Mouse (Mus musculus) right cerebral cortex, postnatal 4 days (tissue): ENCODE data around the gene Lrrc17.

Source experiments
- DNase-seq: peaks from one replicate; pipeline ENCODE4 v3.0.0-alpha.2; 2022

Gene Lrrc17

GRCm38 (mm10) chr5:21543409-21544201 is at the start of gene Lrrc17:
TSS of gene Lrrc17 (plus strand) at chr5:21543559.
- DNase-seq, result no peak

- no peak for DNase-seq
Observed at GRCm38 (mm10) chr5:21494781-21495180, 48.6 kb upstream of the Lrrc17 start.

- DNase-seq, result no peak
Observed at GRCm38 (mm10) chr5:21496321-21496720, 47.0 kb upstream of the Lrrc17 start.

- no peak for DNase-seq
Observed at GRCm38 (mm10) chr5:21496881-21497280, 46.5 kb upstream of the Lrrc17 start.

- DNase-seq, result no peak
Observed at GRCm38 (mm10) chr5:21498490-21498889, 44.9 kb upstream of the Lrrc17 start.

GRCm38 (mm10) chr5:21498925-21499324 is 44.4 kb upstream of the Lrrc17 start:
- no peak for DNase-seq

GRCm38 (mm10) chr5:21500133-21500532 is 43.2 kb upstream of the Lrrc17 start:
- no peak for DNase-seq

GRCm38 (mm10) chr5:21500941-21501340 is 42.4 kb upstream of the Lrrc17 start:
- no peak for DNase-seq

GRCm38 (mm10) chr5:21502936-21503610 is 40.3 kb upstream of the Lrrc17 start:
- DNase-seq, result no peak

GRCm38 (mm10) chr5:21505159-21505558 is 38.2 kb upstream of the Lrrc17 start:
- DNase-seq, result no peak

GRCm38 (mm10) chr5:21506887-21507286 is 36.5 kb upstream of the Lrrc17 start:
- DNase-seq, result no peak

- DNase-seq, result no peak
Observed at GRCm38 (mm10) chr5:21509801-21510200, 33.6 kb upstream of the Lrrc17 start.

GRCm38 (mm10) chr5:21513363-21513762 is 30.0 kb upstream of the Lrrc17 start:
- no peak for DNase-seq

- no peak for DNase-seq
Observed at GRCm38 (mm10) chr5:21517562-21517961, 25.8 kb upstream of the Lrrc17 start.

GRCm38 (mm10) chr5:21518207-21518606 is 25.2 kb upstream of the Lrrc17 start:
- no peak for DNase-seq

- DNase-seq, result no peak
Observed at GRCm38 (mm10) chr5:21519166-21519565, 24.2 kb upstream of the Lrrc17 start.

GRCm38 (mm10) chr5:21526835-21527485 is 16.4 kb upstream of the Lrrc17 start:
- DNase-seq, result no peak

- DNase-seq, result no peak
Observed at GRCm38 (mm10) chr5:21527488-21527911, 15.9 kb upstream of the Lrrc17 start.

- DNase-seq, result no peak
Observed at GRCm38 (mm10) chr5:21528068-21528842, 15.1 kb upstream of the Lrrc17 start.

- no peak for DNase-seq
Observed at GRCm38 (mm10) chr5:21529110-21529720, 14.1 kb upstream of the Lrrc17 start.

GRCm38 (mm10) chr5:21532126-21532525 is 11.2 kb upstream of the Lrrc17 start:
- DNase-seq, result no peak

GRCm38 (mm10) chr5:21532921-21533320 is 10.4 kb upstream of the Lrrc17 start:
- no peak for DNase-seq

- DNase-seq, result no peak
Observed at GRCm38 (mm10) chr5:21542226-21542625, 1.1 kb upstream of the Lrrc17 start.
